Mouse (Mus musculus) central nervous system, embryonic 14 days (tissue): ENCODE data around the gene Dnah7b. TPM values are rescaled to one million over a fixed set of nuclear protein-coding genes. Genes with fewer than 3 reads are reported as not detected.

ENCODE experiments used
- polyA plus RNA-seq: library from polyadenylated mRNA; depleted of rRNA; stranded (reverse); fragments of >200 nt; gene quantifications from 2 replicates; pipeline ENCODE4 v1.2.3, GENCODE M21; 2012; rRNA removed

The Dnah7b gene
- 11.3 and 13.1 TPM in 2 replicates for polyA plus RNA-seq

GRCm38 (mm10) chr1:46066015-46066414 lies at the start of gene Dnah7b:
TSS of gene Dnah7b (plus strand) at chr1:46066315.

Other genes with a start within 250 kb of the Dnah7b start
- gene Gm5269, start 176.0 kb upstream of the Dnah7b start, polyA plus RNA-seq, result not detected in 2 replicates
- 9.1 and 9.6 TPM in 2 replicates for gene Slc40a1, start 139.8 kb upstream of the Dnah7b start, polyA plus RNA-seq